Mouse (Mus musculus) left cerebral cortex, adult 18-20 months (tissue): ENCODE measurements around the gene Trp53bp1. TPM values are rescaled to one million over a fixed set of nuclear protein-coding genes. Genes with fewer than 3 reads are reported as not detected.

Experiments used
- DNase-seq, 2 experiments: peaks; one replicate each; pipeline ENCODE4 v3.0.0; 2021 to 2022; ENCODE audit warnings: low spot score in 2 of 2, mixed read lengths in 1 of 2
- long read RNA-seq, 2 experiments: library from polyadenylated mRNA; stranded (forward); transcript quantifications; one replicate each; pipeline ENCODE4 v2.0.0; 2021
- total RNA-seq, 2 experiments: library from RNA; stranded (reverse); gene quantifications; 2 replicates each; pipeline ENCODE4 v1.2.3; 2021

Gene Trp53bp1
- 100 to 1,000 TPM; 140 to 151 TPM for total RNA-seq
- long read RNA-seq, experiment 1, full-length matches to known transcripts: 8 of 46 reads
- long read RNA-seq, experiment 1, partial matches to known transcripts: 23 of 46 reads
- long read RNA-seq, experiment 1, other reads (novel, unspliced or antisense): 15 of 46 reads
- long read RNA-seq, experiment 2, full-length matches to known transcripts: 2 of 27 reads
- long read RNA-seq, experiment 2, partial matches to known transcripts: 12 of 27 reads
- long read RNA-seq, experiment 2, other reads (novel, unspliced or antisense): 13 of 27 reads

- DNase-seq: peak; percentile 95 to 96
These were observed at the start of gene Trp53bp1 for GRCm38 (mm10) chr2:121271236-121271927. Gene Trp53bp1, minus strand, starts transcription at chr2:121271407.

GRCm38 (mm10) chr2:121316278-121316677 lies 45.1 kb upstream of the Trp53bp1 start:
- no peak for DNase-seq

GRCm38 (mm10) chr2:121308997-121309416 lies 37.8 kb upstream of the Trp53bp1 start:
- DNase-seq: no peak

- no peak for DNase-seq
These were observed 28.8 kb upstream of the Trp53bp1 start for GRCm38 (mm10) chr2:121300036-121300435.

GRCm38 (mm10) chr2:121299471-121299870 lies 28.3 kb upstream of the Trp53bp1 start:
- DNase-seq: no peak

- DNase-seq: no peak
These were observed 26.9 kb upstream of the Trp53bp1 start for GRCm38 (mm10) chr2:121298131-121298530.

- no peak for DNase-seq
These were observed 26.5 kb upstream of the Trp53bp1 start for GRCm38 (mm10) chr2:121297701-121298100.

- no peak for DNase-seq
These were observed 25.6 kb upstream of the Trp53bp1 start for GRCm38 (mm10) chr2:121296754-121297231.

- peak; percentile 65 to 66 for DNase-seq
These were observed 24.7 kb upstream of the Trp53bp1 start for GRCm38 (mm10) chr2:121295608-121296571.

GRCm38 (mm10) chr2:121294753-121295607 lies 23.8 kb upstream of the Trp53bp1 start:
- peak; percentile 75 to 79 for DNase-seq

- no peak for DNase-seq
These were observed 23.0 kb upstream of the Trp53bp1 start for GRCm38 (mm10) chr2:121294182-121294581.

- no peak for DNase-seq
These were observed 21.3 kb upstream of the Trp53bp1 start for GRCm38 (mm10) chr2:121292316-121293013.

- DNase-seq: no peak
These were observed 18.7 kb upstream of the Trp53bp1 start for GRCm38 (mm10) chr2:121289730-121290540.

GRCm38 (mm10) chr2:121288901-121289729 lies 17.9 kb upstream of the Trp53bp1 start, which contains the start of gene Map1a:
Gene Map1a, plus strand, starts transcription at chr2:121289600.
- peak; percentile 99 for DNase-seq

- no peak for DNase-seq
These were observed 16.6 kb upstream of the Trp53bp1 start for GRCm38 (mm10) chr2:121287850-121288249.

GRCm38 (mm10) chr2:121271928-121272516 lies 815 bp upstream of the Trp53bp1 start:
- DNase-seq: no peak

GRCm38 (mm10) chr2:121270521-121271235 lies 529 bp downstream of the Trp53bp1 start:
- DNase-seq: no peak
